Mouse (Mus musculus): ENCODE results near the gene Eif4b. TPM values are rescaled to one million over a fixed set of nuclear protein-coding genes. Genes with fewer than 3 reads are reported as not detected.

Eif4b gene
- polyA plus RNA-seq, 1 experiment from 2014 or later, result 98.8 TPM

DNA sequence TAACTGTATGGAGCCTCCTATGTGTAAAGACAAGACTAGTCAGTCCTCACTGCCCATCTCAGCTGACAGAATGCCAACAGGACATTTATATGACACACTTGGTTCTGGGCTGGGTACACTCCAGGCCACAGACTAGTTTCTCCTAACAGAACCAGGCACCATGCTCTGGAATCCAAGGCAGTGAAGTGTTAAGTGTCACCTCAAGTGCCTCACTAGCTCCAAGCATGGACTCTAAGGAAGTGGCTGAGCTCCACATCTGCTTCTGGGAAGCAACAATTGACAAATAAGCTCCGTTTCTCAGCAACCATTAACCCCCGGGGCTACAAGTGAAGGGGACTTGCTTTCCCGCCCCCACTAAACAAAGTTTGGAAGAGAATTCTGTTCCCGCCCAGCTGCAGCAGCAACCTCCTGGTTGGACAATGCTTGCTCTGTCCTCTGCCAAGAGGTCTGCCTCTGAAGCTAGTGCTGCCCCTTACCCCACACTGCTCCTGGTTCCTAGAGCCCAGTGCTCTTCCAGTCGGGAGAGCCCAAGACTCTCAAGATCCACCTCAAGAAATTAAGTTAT lies 24.5 kb downstream of the Eif4b start:
- ATAC-seq (ENCODE audit: low FRiP score, low TSS enrichment) (no peak), DNase-seq (no peak)
- Histone ChIP-seq H3K27ac (replicated peaks; ENCODE audit: low read depth, low read length) (no peak overlapping the region), H3K9me3 (ENCODE audit: control insufficient read depth, low read length) (no peaks in the 10 kb centered on the region), H3K4me1 (ENCODE audit: control insufficient read depth, insufficient read depth, low read length) (peaks cover 10% of the 10 kb centered on the region; the same call in 1 of the 2 replicates), H3K27me3 (ENCODE audit: control insufficient read depth, insufficient read depth, low read length) (peaks cover 17% of the 10 kb centered on the region; the same call in 1 of the 2 replicates), H3K9ac (replicated peaks; ENCODE audit: low read length) (no peak overlapping the region), H3K4me3 (replicated peaks; ENCODE audit: low read depth, low read length) (no peak overlapping the region), H3K4me2 (ENCODE audit: low read length) (no peak overlapping the region), H3K36me3 (ENCODE audit: control insufficient read depth, insufficient read depth, low read length) (peaks cover 50% of the 10 kb centered on the region)
- WGBS, result 26% methylated on average over 5 of the region's 5 CpGs

DNA sequence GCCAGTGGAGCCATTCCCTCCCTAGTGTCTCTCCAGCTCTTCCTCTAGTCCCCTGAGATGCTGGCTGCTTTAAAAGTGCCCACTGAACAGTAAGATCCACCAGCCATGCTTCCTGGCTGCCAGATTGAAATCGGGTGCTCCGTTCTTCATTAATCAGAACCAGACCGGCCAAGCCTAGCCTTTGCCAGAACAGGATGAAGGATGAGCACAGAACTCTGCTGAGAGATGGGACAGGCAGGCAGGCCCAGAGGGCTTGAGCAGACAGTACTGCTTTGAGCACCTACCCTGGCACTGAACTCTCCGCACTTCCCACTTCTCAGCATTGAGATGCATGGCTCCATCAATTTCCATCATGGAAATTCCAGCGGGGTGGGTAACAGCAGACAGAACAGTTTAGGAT lies 25.7 kb downstream of the Eif4b start:
- Histone ChIP-seq H3K9me3 (ENCODE audit: control insufficient read depth, low read length) (no peaks in the 10 kb centered on the region), H3K9ac (replicated peaks; ENCODE audit: low read length) (no peak overlapping the region), H3K4me3 (replicated peaks; ENCODE audit: low read depth, low read length) (no peak overlapping the region), H3K4me1 (ENCODE audit: control insufficient read depth, insufficient read depth, low read length) (peaks cover 17% of the 10 kb centered on the region; the same call in 1 of the 2 replicates), H3K36me3 (ENCODE audit: control insufficient read depth, insufficient read depth, low read length) (peaks cover 38% of the 10 kb centered on the region), H3K27ac (replicated peaks; ENCODE audit: low read depth, low read length) (no peak overlapping the region), H3K4me2 (ENCODE audit: low read length) (peak overlapping the region; percentile 79; the same call in 1 of the 2 replicates), H3K27me3 (ENCODE audit: control insufficient read depth, insufficient read depth, low read length) (peaks cover 17% of the 10 kb centered on the region; the same call in 1 of the 2 replicates)
- DNase-seq (no peak), ATAC-seq (ENCODE audit: low FRiP score, low TSS enrichment) (no peak)
- 60% methylated on average over 5 of the region's 5 CpGs for WGBS

DNA sequence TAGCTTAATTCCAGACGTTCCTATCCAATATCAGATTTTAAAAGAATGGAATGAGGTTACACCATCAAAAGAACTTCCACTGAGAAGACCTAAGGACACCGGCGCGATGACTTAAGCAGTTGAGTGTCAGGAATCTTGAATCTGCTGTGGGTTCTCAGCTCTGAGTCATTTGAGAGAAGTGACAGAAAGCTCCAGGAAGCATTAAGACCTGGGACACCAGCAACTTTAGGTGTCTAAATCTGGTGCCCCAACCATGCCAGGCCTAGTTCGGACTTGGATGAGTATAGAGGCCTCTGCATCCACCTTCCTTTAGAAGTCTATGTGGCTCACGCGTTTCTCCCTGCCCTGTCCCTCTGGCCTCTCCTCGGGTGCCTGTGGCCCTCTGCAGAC lies 26.2 kb downstream of the Eif4b start:
- Histone ChIP-seq H3K9ac (replicated peaks; ENCODE audit: low read length) (peak overlapping the region; percentile 52), H3K27me3 (ENCODE audit: control insufficient read depth, insufficient read depth, low read length) (peaks cover 17% of the 10 kb centered on the region; the same call in 1 of the 2 replicates), H3K9me3 (ENCODE audit: control insufficient read depth, low read length) (no peaks in the 10 kb centered on the region), H3K4me1 (ENCODE audit: control insufficient read depth, insufficient read depth, low read length) (peaks cover 17% of the 10 kb centered on the region; the same call in 1 of the 2 replicates), H3K4me3 (replicated peaks; ENCODE audit: low read depth, low read length) (peak overlapping the region; percentile 50), H3K36me3 (ENCODE audit: control insufficient read depth, insufficient read depth, low read length) (peaks cover 33% of the 10 kb centered on the region), H3K4me2 (ENCODE audit: low read length) (peak overlapping the region; percentile 79), H3K27ac (replicated peaks; ENCODE audit: low read depth, low read length) (no peak overlapping the region)
- DNase-seq (no peak), ATAC-seq (ENCODE audit: low FRiP score, low TSS enrichment) (no peak)
- WGBS, result 25% methylated on average over 8 of the region's 8 CpGs

DNA sequence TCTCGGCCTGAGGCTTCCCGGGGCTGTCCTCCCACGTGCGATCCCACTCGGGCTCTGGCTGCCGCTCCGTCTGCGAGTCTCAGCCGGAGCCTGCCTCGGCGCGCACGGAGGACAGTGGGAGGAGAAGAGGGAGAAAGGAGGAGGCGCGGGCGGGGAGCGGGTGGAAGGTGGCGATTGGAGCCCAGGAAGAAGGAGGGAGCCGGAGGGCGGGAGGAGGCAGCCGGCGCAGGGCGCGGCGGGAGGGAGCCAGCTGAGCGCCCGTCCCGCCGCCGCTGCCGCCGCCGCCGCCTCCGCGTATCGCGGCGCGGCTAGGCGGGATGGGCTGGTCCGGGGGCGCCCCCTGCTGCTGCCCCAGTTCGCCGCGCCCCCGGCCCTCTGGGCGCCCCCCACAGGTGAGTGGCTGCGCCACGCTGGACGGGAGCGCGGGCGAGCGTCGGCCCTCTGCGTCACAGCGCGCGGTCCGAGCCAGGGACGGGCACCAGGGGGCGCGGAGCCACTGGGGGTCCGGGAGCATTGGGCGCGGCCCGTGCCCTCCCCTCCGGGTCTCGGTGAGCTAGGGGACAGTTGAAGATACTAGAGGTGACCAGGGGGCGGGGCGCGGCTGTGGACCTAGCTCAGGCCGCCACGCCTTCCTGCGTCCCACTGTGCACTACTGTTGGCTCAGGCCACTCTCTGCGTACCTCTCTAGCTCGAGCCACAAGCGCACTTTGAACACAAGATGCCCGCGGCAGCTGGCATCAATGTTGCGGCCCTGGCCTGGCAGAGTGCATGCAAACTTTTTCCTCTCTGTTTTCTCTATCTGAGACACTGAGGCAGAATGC lies 26.8 kb downstream of the Eif4b start, which contains the start of gene Tns2:
Gene Tns2 (plus strand): TSS at position 253 of the 821 bp plus-strand sequence.
- peak; percentile 79 for DNase-seq
- H3K4me3 ChIP-seq (replicated peaks; ENCODE audit: low read depth, low read length), result peak within 1 kb of the TSS; percentile 50
- no peak within 1 kb of the TSS for H3K27ac ChIP-seq (replicated peaks; ENCODE audit: low read depth, low read length)
- WGBS, result under 1% methylated on average over 63 of the region's 82 CpGs
- H3K36me3 ChIP-seq (ENCODE audit: control insufficient read depth, insufficient read depth, low read length), result peaks cover 27% of the 10 kb centered on the region
- peaks cover 20% of the 10 kb centered on the region for H3K27me3 ChIP-seq (ENCODE audit: control insufficient read depth, insufficient read depth, low read length)
- H3K4me1 ChIP-seq (ENCODE audit: control insufficient read depth, insufficient read depth, low read length), result peaks cover 17% of the 10 kb centered on the region; the same call in 1 of the 2 replicates
- peak within 1 kb of the TSS; percentile 79 for H3K4me2 ChIP-seq (ENCODE audit: low read length)
- H3K9ac ChIP-seq (replicated peaks; ENCODE audit: low read length), result peak within 1 kb of the TSS; percentile 52
- no peaks in the 10 kb centered on the region for H3K9me3 ChIP-seq (ENCODE audit: control insufficient read depth, low read length)
- peak; percentile 64 for ATAC-seq (ENCODE audit: low FRiP score, low TSS enrichment)

DNA sequence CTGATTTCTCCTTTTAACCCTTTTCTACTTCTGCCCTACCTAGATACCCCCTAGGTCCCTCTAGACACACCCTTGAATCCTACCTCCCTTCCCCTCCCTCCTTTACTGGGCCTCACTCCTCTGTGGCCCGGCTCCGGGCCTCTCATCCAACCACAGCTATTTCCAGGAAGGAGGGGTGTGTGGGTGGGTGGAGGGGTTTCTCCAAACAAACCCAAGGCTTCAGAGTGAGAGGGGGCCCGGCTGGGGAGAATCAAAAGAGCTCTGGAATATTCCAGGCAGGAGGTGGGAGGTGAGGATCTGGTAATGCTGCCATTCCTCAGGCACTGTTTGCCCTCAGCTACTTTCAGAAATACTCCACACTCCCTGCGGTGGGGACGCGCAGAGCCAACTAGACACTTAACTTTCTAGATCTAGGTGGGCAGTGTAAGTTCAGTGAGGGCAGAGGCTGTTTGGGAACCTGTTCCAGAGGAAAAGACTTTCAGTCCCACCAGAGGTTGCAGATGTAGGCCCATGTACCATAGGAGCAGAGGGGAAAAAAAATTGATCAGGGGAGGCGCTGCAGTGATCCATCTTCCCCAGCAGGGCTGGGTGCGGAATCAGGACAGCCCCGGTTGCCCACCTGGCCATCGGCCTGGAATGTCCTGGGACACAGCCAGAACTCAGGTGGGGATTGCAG lies 27.6 kb downstream of the Eif4b start:
- WGBS, result 29% methylated on average over 10 of the region's 10 CpGs
- ATAC-seq (ENCODE audit: low FRiP score, low TSS enrichment) (no peak), DNase-seq (no peak)
- H3K4me3 ChIP-seq (replicated peaks; ENCODE audit: low read depth, low read length), result peak overlapping the region; percentile 50
- H3K4me1 ChIP-seq (ENCODE audit: control insufficient read depth, insufficient read depth, low read length), result peaks cover 17% of the 10 kb centered on the region; the same call in 1 of the 2 replicates
- H3K36me3 ChIP-seq (ENCODE audit: control insufficient read depth, insufficient read depth, low read length), result peaks cover 19% of the 10 kb centered on the region
- H3K4me2 ChIP-seq (ENCODE audit: low read length), result peak overlapping the region; percentile 79
- no peak overlapping the region for H3K27ac ChIP-seq (replicated peaks; ENCODE audit: low read depth, low read length)
- H3K9me3 ChIP-seq (ENCODE audit: control insufficient read depth, low read length), result no peaks in the 10 kb centered on the region
- peaks cover 28% of the 10 kb centered on the region for H3K27me3 ChIP-seq (ENCODE audit: control insufficient read depth, insufficient read depth, low read length)
- no peak overlapping the region for H3K9ac ChIP-seq (replicated peaks; ENCODE audit: low read length)

DNA sequence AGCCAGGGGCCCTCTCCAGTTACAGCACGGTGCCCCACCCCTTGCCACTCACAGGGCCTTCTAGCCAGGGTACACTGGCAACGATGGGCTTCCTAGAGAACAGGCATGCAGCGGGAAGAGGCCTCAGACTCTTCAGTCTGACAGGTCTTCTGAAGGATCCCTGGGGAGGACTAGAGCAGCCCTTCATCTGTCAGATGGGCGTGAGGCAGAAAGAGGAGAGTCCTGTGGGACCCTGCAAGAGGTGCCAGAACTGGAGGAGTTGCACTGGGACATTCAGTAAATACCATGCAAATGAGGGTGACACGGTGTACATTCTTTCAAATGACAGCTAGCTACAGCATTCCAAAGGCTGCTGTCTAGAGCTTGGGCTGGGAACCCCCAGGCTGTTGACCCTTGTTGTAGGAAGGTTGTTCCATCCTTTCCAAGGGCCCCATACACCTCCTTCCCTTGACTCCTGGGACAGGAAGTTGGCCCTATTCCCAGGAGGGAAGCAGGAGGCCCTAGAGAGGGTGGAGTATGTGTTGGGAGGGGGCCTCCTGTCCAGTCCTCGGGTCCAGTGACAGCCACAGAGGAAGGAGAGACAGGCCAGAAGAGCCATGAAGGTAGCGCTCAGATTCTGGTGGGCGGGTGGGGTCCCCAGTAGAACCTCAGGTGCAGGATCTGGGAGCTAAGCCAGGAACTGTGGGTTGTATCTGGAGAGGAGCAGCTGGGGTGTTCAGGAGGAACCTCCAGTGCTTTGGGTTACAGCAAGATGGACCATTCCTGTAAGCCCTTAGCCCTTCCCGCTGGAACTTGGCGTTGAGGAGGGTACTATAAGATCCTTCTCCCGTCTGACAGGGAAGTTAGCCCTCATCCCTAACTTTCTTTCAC lies 28.3 kb downstream of the Eif4b start:
- Histone ChIP-seq H3K9ac (replicated peaks; ENCODE audit: low read length) (no peak overlapping the region), H3K9me3 (ENCODE audit: control insufficient read depth, low read length) (no peaks in the 10 kb centered on the region), H3K4me2 (ENCODE audit: low read length) (0 out of 2 replicates have a peak overlapping the region, but pooled peaks have one; percentile 79), H3K27me3 (ENCODE audit: control insufficient read depth, insufficient read depth, low read length) (peaks cover 36% of the 10 kb centered on the region), H3K4me3 (replicated peaks; ENCODE audit: low read depth, low read length) (no peak overlapping the region), H3K36me3 (ENCODE audit: control insufficient read depth, insufficient read depth, low read length) (peaks cover 15% of the 10 kb centered on the region), H3K27ac (replicated peaks; ENCODE audit: low read depth, low read length) (0 out of 2 replicates have a peak overlapping the region, but pooled peaks have one; percentile 26), H3K4me1 (ENCODE audit: control insufficient read depth, insufficient read depth, low read length) (peaks cover 17% of the 10 kb centered on the region)
- WGBS, result 31% methylated on average over 11 of the region's 11 CpGs
- no peak for DNase-seq
- no peak for ATAC-seq (ENCODE audit: low FRiP score, low TSS enrichment)

DNA sequence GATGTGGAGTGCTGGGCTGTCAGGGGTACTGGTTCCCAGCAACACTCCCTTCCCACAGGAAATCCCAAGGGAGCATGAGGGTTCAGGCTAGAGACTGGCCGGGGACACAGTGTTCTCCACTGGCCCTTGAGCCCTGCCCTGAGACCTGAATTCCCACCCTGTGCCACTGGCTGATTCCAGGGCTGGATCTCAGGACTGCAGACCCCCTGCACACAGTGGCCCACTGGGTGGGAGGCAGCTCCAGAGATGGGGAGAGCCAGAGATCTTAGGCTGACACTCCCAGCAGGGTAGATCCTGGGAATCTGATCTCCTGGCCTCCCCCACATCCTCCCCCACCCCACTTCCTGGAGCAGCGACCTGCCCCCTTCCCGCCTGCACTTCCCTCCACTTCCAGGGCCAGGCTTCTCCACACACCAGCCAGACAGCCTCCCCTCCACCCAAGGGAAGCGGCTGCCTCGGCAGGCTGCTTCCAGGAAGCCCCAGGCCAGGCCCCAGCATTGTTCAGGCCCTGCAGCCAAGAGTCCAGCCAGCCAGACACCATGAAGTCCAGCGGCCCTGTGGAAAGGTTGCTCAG lies 29.1 kb downstream of the Eif4b start:
- 0 out of 2 replicates have a peak overlapping the region, but pooled peaks have one; percentile 7 for H3K4me3 ChIP-seq (replicated peaks; ENCODE audit: low read depth, low read length)
- peaks cover 25% of the 10 kb centered on the region for H3K4me1 ChIP-seq (ENCODE audit: control insufficient read depth, insufficient read depth, low read length)
- H3K9me3 ChIP-seq (ENCODE audit: control insufficient read depth, low read length), result no peaks in the 10 kb centered on the region
- peaks cover 43% of the 10 kb centered on the region for H3K27me3 ChIP-seq (ENCODE audit: control insufficient read depth, insufficient read depth, low read length)
- peak overlapping the region; percentile 49 for H3K27ac ChIP-seq (replicated peaks; ENCODE audit: low read depth, low read length)
- peaks cover 7% of the 10 kb centered on the region for H3K36me3 ChIP-seq (ENCODE audit: control insufficient read depth, insufficient read depth, low read length)
- no peak for ATAC-seq (ENCODE audit: low FRiP score, low TSS enrichment)
- H3K4me2 ChIP-seq (ENCODE audit: low read length), result peak overlapping the region; percentile 12; the same call in 1 of the 2 replicates
- WGBS, result 21% methylated on average over 6 of the region's 6 CpGs
- DNase-seq, result no peak
- H3K9ac ChIP-seq (replicated peaks; ENCODE audit: low read length), result peak overlapping the region; percentile 20; the same call in 1 of the 2 replicates

Measured in midbrain, embryonic 14.5 days (tissue).